Mouse (Mus musculus) heart, embryonic 14.5 days (tissue): Measurements from ENCODE around the gene Fam221b. TPM values are rescaled to one million over a fixed set of nuclear protein-coding genes. Genes with fewer than 3 reads are reported as not detected.

Experiments
- ATAC-seq: fragments of 200-750 bp; cut with Nextera tagmentation; 2 replicates; pipeline ENCODE4 v1.8.0; 2017; ENCODE audit warnings: low read depth, moderate TSS enrichment; ENCODE audit not compliant: insufficient number of reproducible peaks, insufficient read depth, low FRiP score
- H3K27ac ChIP-seq, 2 experiments: fragments of 200-500 bp in 1 of 2; fragments of 300-500 bp in 1 of 2; sonication (generic) in 1 of 2; replicated peaks in 1 of 2; 2 replicates each; pipeline ENCODE4 v1.5.1; 2012 to 2014; ENCODE audit warnings: low read depth in 2 of 2, low read length in 2 of 2, control low read depth in 1 of 2, mild to moderate bottlenecking in 1 of 2, mixed read lengths in 1 of 2; ENCODE audit not compliant: control insufficient read depth in 1 of 2, insufficient read depth in 1 of 2
- H3K27me3 ChIP-seq: fragments of 300-500 bp; sonication (generic); 2 replicates; pipeline ENCODE4 v1.6.1; 2014; ENCODE audit warnings: mild to moderate bottlenecking, low read length, control low read depth; ENCODE audit not compliant: control insufficient read depth, insufficient read depth
- H3K36me3 ChIP-seq: fragments of 300-500 bp; sonication (generic); 2 replicates; pipeline ENCODE4 v1.6.1; 2014; ENCODE audit warnings: mild to moderate bottlenecking, control low read depth, low read length, mixed read lengths; ENCODE audit not compliant: control insufficient read depth, insufficient read depth
- H3K4me1 ChIP-seq, 2 experiments: fragments of 200-500 bp in 1 of 2; fragments of 300-500 bp in 1 of 2; sonication (generic) in 1 of 2; 2 replicates each; pipeline ENCODE4 v1.6.1; 2012 to 2014; ENCODE audit warnings: low read length in 2 of 2, control low read depth in 1 of 2, mixed read lengths in 1 of 2; ENCODE audit not compliant: control insufficient read depth in 2 of 2, insufficient read depth in 2 of 2
- H3K4me2 ChIP-seq: fragments of 300-500 bp; sonication (generic); 2 replicates; pipeline ENCODE4 v1.6.1; 2014; ENCODE audit warnings: mild to moderate bottlenecking, low read length
- H3K4me3 ChIP-seq, 2 experiments: fragments of 200-500 bp in 1 of 2; fragments of 300-500 bp in 1 of 2; sonication (generic) in 1 of 2; 2 replicates each; pipeline ENCODE4 v1.5.1; 2012 to 2014; ENCODE audit warnings: low read length in 2 of 2, mild to moderate bottlenecking in 2 of 2, control low read depth in 1 of 2, low read depth in 1 of 2, moderate library complexity in 1 of 2; ENCODE audit not compliant: control insufficient read depth in 1 of 2, insufficient read depth in 1 of 2
- H3K9ac ChIP-seq: fragments of 300-500 bp; sonication (generic); 2 replicates; pipeline ENCODE4 v1.6.1; 2014; ENCODE audit warnings: mild to moderate bottlenecking, low read length
- H3K9me3 ChIP-seq: fragments of 300-500 bp; sonication (generic); 2 replicates; pipeline ENCODE4 v1.6.1; 2016; ENCODE audit warnings: low read length, control low read depth; ENCODE audit not compliant: control insufficient read depth
- WGBS: fragments of 180-500 bp; shearing (Covaris S2); extraction: QIAGEN DNeasy Blood & Tissue Kit; methylation state at CpG from one replicate; pipeline ENCODE4 v1.1.7; 2014; 5-methylcytosine and 5-hydroxymethylcytosine counted together
- microRNA-seq: library from miRNA; unstranded; fragments of <30 nt; microRNA quantifications from one replicate; pipeline ENCODE4, GENCODE M21; 2016
- polyA plus RNA-seq: library from polyadenylated mRNA; unstranded; fragments of >200 nt; fragmentation: Nextera tagmentation; extraction: Ambion mirVana; gene quantifications from 2 replicates; pipeline ENCODE4 v1.2.1, GENCODE M21; 2014

The Fam221b gene
- polyA plus RNA-seq, 1 experiment from 2014 or later: 3.9 TPM

DNA sequence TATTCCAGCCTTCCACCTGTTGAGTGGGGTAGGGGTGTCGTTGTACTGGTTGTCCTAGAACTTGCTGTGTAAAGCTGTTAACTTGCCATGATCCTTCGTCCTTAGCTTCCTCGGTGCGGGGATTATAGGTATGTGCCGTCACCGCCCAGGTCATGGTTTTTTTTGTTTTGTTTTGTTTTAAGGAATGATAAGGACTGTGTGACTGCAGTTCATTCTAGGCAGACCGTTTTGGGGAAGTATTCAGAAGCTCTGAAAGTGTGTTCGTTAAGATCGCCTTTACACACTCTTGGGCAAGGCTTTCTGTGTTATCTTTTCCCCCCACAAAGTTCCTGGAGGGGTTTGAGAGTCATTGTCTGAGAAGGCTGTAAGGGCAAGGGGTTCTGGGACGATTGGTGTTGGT lies 56.4 kb downstream of the Fam221b start:
- no peak overlapping the region for H3K4me2 ChIP-seq
- H3K9me3 ChIP-seq: no peaks in the 10 kb centered on the region
- H3K36me3 ChIP-seq: no peaks in the 10 kb centered on the region
- H3K9ac ChIP-seq: no peak overlapping the region
- H3K27ac ChIP-seq: no peak overlapping the region
- no peaks in the 10 kb centered on the region for H3K4me1 ChIP-seq
- no peak overlapping the region for H3K4me3 ChIP-seq
- 53% methylated on average over 10 of the region's 10 CpGs for WGBS
- no peaks in the 10 kb centered on the region for H3K27me3 ChIP-seq
- no peak for ATAC-seq

Small RNA genes within 50 kb of the gene (microRNA-seq; reads per million reads assigned to microRNA genes)
- not detected for gene Gm25262

Other genes with a start within 250 kb of the Fam221b start
- 0.16 TPM in 1 of 2 replicates, not detected in the other for gene Fam166b, start 240.0 kb downstream of the Fam221b start, polyA plus RNA-seq
- 8.9 and 9.4 TPM in 2 replicates for gene Tesk1, start 227.2 kb downstream of the Fam221b start, polyA plus RNA-seq
- 3.1 and 3.9 TPM in 2 replicates for gene Cd72, start 214.5 kb downstream of the Fam221b start, polyA plus RNA-seq
- not detected in 2 replicates for gene Sit1, start 185.4 kb downstream of the Fam221b start, polyA plus RNA-seq
- gene Ccdc107, start 176.2 kb downstream of the Fam221b start, polyA plus RNA-seq: 76.5 and 85.8 TPM in 2 replicates
- 28.7 and 31.0 TPM in 2 replicates for gene Arhgef39, start 169.4 kb downstream of the Fam221b start, polyA plus RNA-seq
- 2.1 and 2.4 TPM in 2 replicates for gene Car9, start 162.2 kb downstream of the Fam221b start, polyA plus RNA-seq
- 142 and 159 TPM in 2 replicates for gene Tpm2, start 145.4 kb downstream of the Fam221b start, polyA plus RNA-seq
- gene Creb3, start 106.8 kb downstream of the Fam221b start, polyA plus RNA-seq: 57.3 and 62.3 TPM in 2 replicates
- gene Tln1, start 106.5 kb downstream of the Fam221b start, polyA plus RNA-seq: 77.5 and 90.9 TPM in 2 replicates
- 18.3 and 24.9 TPM in 2 replicates for gene Rgp1, start 90.4 kb downstream of the Fam221b start, polyA plus RNA-seq
- gene Gba2, start 90.3 kb downstream of the Fam221b start, polyA plus RNA-seq: 16.5 and 16.7 TPM in 2 replicates
- gene Msmp, start 84.7 kb downstream of the Fam221b start, polyA plus RNA-seq: 0.36 TPM in 1 of 2 replicates, not detected in the other
- 10.6 and 13.2 TPM in 2 replicates for gene Npr2, start 37.2 kb downstream of the Fam221b start, polyA plus RNA-seq
- 0.18 and 0.77 TPM in 2 replicates for gene Spag8, start 15.6 kb downstream of the Fam221b start, polyA plus RNA-seq
- gene Hint2, start 12.7 kb downstream of the Fam221b start, polyA plus RNA-seq: 194 and 213 TPM in 2 replicates
- gene Tmem8b, start 174 bp downstream of the Fam221b start, polyA plus RNA-seq: 4.2 and 4.5 TPM in 2 replicates
- not detected in 2 replicates for gene Olfr70, start 31.7 kb upstream of the Fam221b start, polyA plus RNA-seq
- gene Olfr71, start 41.1 kb upstream of the Fam221b start, polyA plus RNA-seq: not detected in 2 replicates
- 0.81 and 1.5 TPM in 2 replicates for gene Hrct1, start 58.0 kb upstream of the Fam221b start, polyA plus RNA-seq
- gene Spaar, start 60.9 kb upstream of the Fam221b start, polyA plus RNA-seq: 0.23 and 0.42 TPM in 2 replicates
- gene Olfr159, start 101.9 kb upstream of the Fam221b start, polyA plus RNA-seq: not detected in 2 replicates
- not detected in 2 replicates for gene Olfr156, start 154.8 kb upstream of the Fam221b start, polyA plus RNA-seq
- not detected in 2 replicates for gene Olfr157, start 171.1 kb upstream of the Fam221b start, polyA plus RNA-seq
- not detected in 2 replicates for gene Olfr155, start 182.4 kb upstream of the Fam221b start, polyA plus RNA-seq
- gene Reck, start 206.4 kb upstream of the Fam221b start, polyA plus RNA-seq: 10.1 and 11.6 TPM in 2 replicates